Mouse (Mus musculus) myocyte (in vitro differentiated cells): ENCODE measurements around the gene Cstb. TPM values are rescaled to one million over a fixed set of nuclear protein-coding genes. Genes with fewer than 3 reads are reported as not detected.

Experiments used
- H3K27me3 ChIP-seq: one replicate; pipeline ENCODE4 v1.6.1; 2011; ENCODE audit not compliant: control insufficient read depth, insufficient read depth, insufficient read length
- H3K36me3 ChIP-seq: one replicate; pipeline ENCODE4 v1.6.1; 2011; ENCODE audit not compliant: control insufficient read depth, insufficient read depth
- H3K4me2 ChIP-seq: one replicate; pipeline ENCODE4 v1.6.1; 2011; ENCODE audit warnings: low read depth, control low read depth
- H3K4me3 ChIP-seq: one replicate; pipeline ENCODE4 v1.5.1; 2011; ENCODE audit warnings: mild to moderate bottlenecking, control low read depth, moderate library complexity
- H3K79me2 ChIP-seq: one replicate; pipeline ENCODE4 v1.6.1; 2011; ENCODE audit not compliant: control insufficient read depth, insufficient read depth
- H3ac ChIP-seq: one replicate; pipeline ENCODE4 v1.6.1; 2011; ENCODE audit not compliant: control insufficient read depth, insufficient read length
- CEBPB ChIP-seq: IDR thresholded peaks from 2 replicates; pipeline ENCODE4 v1.6.1; 2011; ENCODE audit warnings: mild to moderate bottlenecking, moderate library complexity; ENCODE audit not compliant: poor library complexity, insufficient read depth, severe bottlenecking
- E2F4 ChIP-seq: IDR thresholded peaks from one replicate; pipeline ENCODE4 v1.6.1; 2011; ENCODE audit warnings: mild to moderate bottlenecking, control low read depth, moderate library complexity; ENCODE audit not compliant: insufficient read depth
- MAX ChIP-seq: IDR thresholded peaks from one replicate; pipeline ENCODE4 v1.6.1; 2011; ENCODE audit warnings: low read depth, mild to moderate bottlenecking, control low read depth
- MYOD1 ChIP-seq, 3 experiments: IDR thresholded peaks; one replicate each; pipeline ENCODE4 v1.6.1; 2011; ENCODE audit warnings: control low read depth in 2 of 3, low read depth in 2 of 3, mild to moderate bottlenecking in 2 of 3, moderate library complexity in 1 of 3; ENCODE audit not compliant: insufficient read length in 2 of 3, control insufficient read depth in 1 of 3
- MYOG ChIP-seq, 3 experiments: IDR thresholded peaks; one replicate each; pipeline ENCODE4 v1.6.1; 2011; ENCODE audit warnings: control low read depth in 2 of 3, low read depth in 2 of 3, mild to moderate bottlenecking in 2 of 3; ENCODE audit not compliant: insufficient read length in 2 of 3, control insufficient read depth in 1 of 3, insufficient read depth in 1 of 3
- POLR2A ChIP-seq: IDR thresholded peaks from one replicate; pipeline ENCODE4 v1.6.1; 2011; ENCODE audit warnings: low read depth, mild to moderate bottlenecking, control low read depth, moderate library complexity; ENCODE audit not compliant: insufficient read length
- POLR2AphosphoS2 ChIP-seq: IDR thresholded peaks from one replicate; pipeline ENCODE4 v1.6.1; 2011; ENCODE audit warnings: low read depth, control low read depth; ENCODE audit not compliant: insufficient read length
- REST ChIP-seq: IDR thresholded peaks from one replicate; pipeline ENCODE4 v1.6.1; 2011; ENCODE audit warnings: mild to moderate bottlenecking, control low read depth, moderate library complexity; ENCODE audit not compliant: insufficient read depth, insufficient read length
- SRF ChIP-seq: IDR thresholded peaks from one replicate; pipeline ENCODE4 v1.6.1; 2011; ENCODE audit warnings: low read depth; ENCODE audit not compliant: control insufficient read depth, insufficient read length
- TCF12 ChIP-seq: IDR thresholded peaks from one replicate; pipeline ENCODE4 v1.6.1; 2011; ENCODE audit warnings: mild to moderate bottlenecking, control low read depth; ENCODE audit not compliant: poor library complexity, insufficient read depth, severe bottlenecking
- TCF3 ChIP-seq: IDR thresholded peaks from one replicate; pipeline ENCODE4 v1.6.1; 2011; ENCODE audit warnings: low read depth, control low read depth; ENCODE audit not compliant: insufficient read length
- USF1 ChIP-seq: IDR thresholded peaks from one replicate; pipeline ENCODE4 v1.6.1; 2011; ENCODE audit warnings: low read depth, mild to moderate bottlenecking, control low read depth, moderate library complexity
- polyA plus RNA-seq: library from polyadenylated mRNA; unstranded; fragments of >200 nt; fragmentation: generic; extraction: Trizol; gene quantifications from one replicate; pipeline ENCODE4 v1.2.1, GENCODE M21; 2012; ENCODE audit warnings: missing spikeins

Cstb gene
- polyA plus RNA-seq, 1 experiment = 197 TPM

DNA sequence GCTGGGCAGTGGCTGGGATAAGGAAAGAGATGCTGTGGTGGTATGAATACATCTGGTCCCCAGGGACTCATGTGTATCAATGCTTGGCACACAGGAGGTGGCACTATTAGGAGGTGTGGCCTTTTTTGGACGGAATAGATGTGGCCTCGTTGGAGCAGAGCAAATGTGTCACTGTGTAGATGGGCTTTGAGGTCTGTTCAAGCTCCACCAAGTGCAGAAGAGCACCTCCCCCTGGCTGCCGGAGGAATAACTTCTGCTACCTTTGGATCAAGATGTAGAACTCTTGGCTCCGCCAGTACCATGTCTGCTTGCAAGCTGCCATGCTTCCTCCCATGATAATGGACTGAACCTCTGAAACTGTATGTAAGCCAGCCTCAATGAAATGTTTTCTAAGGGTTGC, 36.3 kb downstream of the Cstb start:
- H3K4me3 ChIP-seq = no peak overlapping the region
- no peaks in the 10 kb centered on the region for H3K79me2 ChIP-seq
- no peak overlapping the region for H3ac ChIP-seq
- no peaks in the 10 kb centered on the region for H3K27me3 ChIP-seq
- TF ChIP-seq REST (no peak), TCF3 (no peak), E2F4 (no peak), POLR2AphosphoS2 (no peak), POLR2A (no peak), SRF (no peak), MYOG (IDR thresholded peaks at IDR 0.05; ENCODE audit: control insufficient read depth in 1 of 3, insufficient read depth in 1 of 3, insufficient read length in 2 of 3, low read depth in 2 of 3) (no peak), MAX (no peak)
- H3K36me3 ChIP-seq = no peaks in the 10 kb centered on the region
- no peak overlapping the region for H3K4me2 ChIP-seq

DNA sequence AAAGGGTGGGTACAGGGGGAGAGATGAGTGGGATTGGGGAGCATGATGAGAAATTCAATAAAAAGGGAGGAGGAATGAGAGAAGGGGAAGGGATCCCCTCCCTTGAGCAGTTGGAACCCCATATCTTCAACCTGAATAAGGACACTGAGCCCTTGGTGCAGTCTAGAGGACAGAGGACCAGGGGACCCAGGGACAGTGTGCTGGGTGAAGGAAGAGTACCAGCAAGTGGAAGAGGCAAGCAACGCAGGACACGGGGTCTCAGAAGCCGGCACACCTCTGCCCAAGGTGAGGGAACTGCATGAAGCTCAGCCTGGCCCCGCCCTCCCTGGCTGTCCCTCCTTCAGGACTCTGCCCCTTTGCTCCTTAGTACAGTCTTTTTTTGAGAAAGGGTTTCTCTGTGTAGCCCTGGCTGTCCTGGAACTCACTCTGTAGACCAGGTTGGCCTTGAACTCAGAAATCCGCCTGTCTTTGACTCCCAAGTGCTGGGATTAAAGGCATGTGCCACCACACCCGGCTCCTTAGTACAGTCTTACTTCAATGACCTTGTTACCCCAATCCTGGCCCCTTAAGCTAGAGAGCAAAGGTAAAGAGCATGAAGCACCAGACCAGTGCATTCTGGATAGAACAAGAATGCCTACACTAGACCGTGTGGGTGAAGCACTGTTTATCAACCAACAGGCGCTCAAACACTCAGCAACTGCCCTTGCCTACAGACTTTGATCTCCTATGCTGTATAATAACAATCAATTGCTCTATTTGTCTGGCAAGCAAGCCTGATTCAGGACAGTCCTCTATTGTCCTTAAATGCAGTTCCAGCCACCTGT, 37.7 kb downstream of the Cstb start:
- H3K4me3 ChIP-seq = peak overlapping the region; percentile 58
- H3K27me3 ChIP-seq = no peaks in the 10 kb centered on the region
- H3K36me3 ChIP-seq = no peaks in the 10 kb centered on the region
- H3K79me2 ChIP-seq = no peaks in the 10 kb centered on the region
- H3ac ChIP-seq = no peak overlapping the region
- no peak for TF ChIP-seq E2F4
- TF ChIP-seq MAX = no peak
- no peak for TF ChIP-seq MYOD1 (IDR thresholded peaks at IDR 0.05; ENCODE audit: control insufficient read depth in 1 of 3, insufficient read length in 2 of 3, low read depth in 2 of 3)
- TF ChIP-seq SRF = no peak
- TF ChIP-seq USF1 = no peak
- TF ChIP-seq POLR2AphosphoS2 = no peak
- TF ChIP-seq TCF3 = no peak
- no peak for TF ChIP-seq CEBPB
- TF ChIP-seq POLR2A = no peak
- no peak for TF ChIP-seq TCF12
- TF ChIP-seq MYOG (IDR thresholded peaks at IDR 0.05; ENCODE audit: control insufficient read depth in 1 of 3, insufficient read depth in 1 of 3, insufficient read length in 2 of 3, low read depth in 2 of 3) = no peak
- H3K4me2 ChIP-seq = no peak overlapping the region

DNA sequence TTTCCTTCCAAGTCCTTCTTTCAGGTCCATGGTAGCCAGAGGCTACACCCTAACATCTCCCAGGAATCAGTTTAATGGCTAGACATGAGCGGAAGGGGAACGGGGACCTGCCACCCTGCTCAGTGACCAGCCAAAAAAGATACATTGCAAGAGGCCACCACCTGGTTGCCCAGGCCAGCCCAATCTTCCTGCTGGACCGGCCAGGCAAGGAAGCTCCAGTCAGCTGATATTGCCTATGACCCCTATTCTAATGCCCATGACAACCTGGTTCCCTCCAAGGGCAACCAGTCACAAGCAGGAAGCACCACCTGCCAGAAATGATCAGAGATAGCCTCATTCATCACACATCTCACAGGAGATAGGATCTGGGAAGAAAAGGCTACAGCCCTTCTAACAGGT, 38.3 kb downstream of the Cstb start:
- Histone ChIP-seq H3K27me3 (no peaks in the 10 kb centered on the region), H3K36me3 (no peaks in the 10 kb centered on the region), H3ac (peak overlapping the region; percentile 23), H3K4me2 (peak overlapping the region; percentile 95), H3K4me3 (peak overlapping the region; percentile 58), H3K79me2 (no peaks in the 10 kb centered on the region)
- no peak for TF ChIP-seq POLR2A
- no peak for TF ChIP-seq TCF3
- no peak for TF ChIP-seq TCF12
- no peak for TF ChIP-seq USF1
- TF ChIP-seq MYOD1 (IDR thresholded peaks at IDR 0.05; ENCODE audit: control insufficient read depth in 1 of 3, insufficient read length in 2 of 3, low read depth in 2 of 3) = no peak
- TF ChIP-seq REST = no peak
- TF ChIP-seq SRF = no peak
- no peak for TF ChIP-seq POLR2AphosphoS2
- TF ChIP-seq MYOG (IDR thresholded peaks at IDR 0.05; ENCODE audit: control insufficient read depth in 1 of 3, insufficient read depth in 1 of 3, insufficient read length in 2 of 3, low read depth in 2 of 3) = no peak
- no peak for TF ChIP-seq E2F4
- no peak for TF ChIP-seq CEBPB
- TF ChIP-seq MAX = no peak

DNA sequence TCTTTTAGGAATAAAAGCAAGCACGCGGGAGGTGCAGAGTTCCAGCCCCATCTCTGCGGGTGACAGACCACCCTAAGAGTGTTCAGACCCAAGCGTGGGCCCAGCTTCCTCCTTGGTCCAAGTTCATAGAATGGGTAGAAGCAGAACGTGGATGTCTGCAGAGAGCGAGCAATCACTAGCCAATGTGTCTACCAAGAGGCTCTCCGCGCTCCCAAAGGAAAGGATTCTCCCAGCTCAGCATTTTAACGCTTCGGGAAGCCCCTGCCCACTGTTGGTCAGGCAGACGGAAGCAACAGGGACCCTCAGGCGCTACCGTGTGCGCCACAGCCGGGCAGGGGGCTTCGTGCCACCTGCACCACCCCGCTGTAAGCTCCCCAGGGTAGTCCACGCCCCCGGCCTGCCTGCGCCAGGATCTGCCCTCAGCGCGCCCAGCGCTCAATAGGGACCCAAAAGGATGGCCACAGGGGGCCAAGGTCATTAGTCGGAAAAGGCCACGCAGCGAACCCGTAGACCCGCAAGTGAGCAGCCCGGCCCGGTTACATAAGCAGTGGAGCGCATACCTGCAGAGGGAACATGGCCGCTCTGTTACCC, 38.8 kb downstream of the Cstb start:
- TF ChIP-seq MAX = no peak
- TF ChIP-seq POLR2AphosphoS2 = no peak
- no peak for TF ChIP-seq TCF3
- no peak for TF ChIP-seq CEBPB
- TF ChIP-seq MYOG (IDR thresholded peaks at IDR 0.05; ENCODE audit: control insufficient read depth in 1 of 3, insufficient read depth in 1 of 3, insufficient read length in 2 of 3, low read depth in 2 of 3) = no peak
- TF ChIP-seq SRF = no peak
- no peak for TF ChIP-seq MYOD1 (IDR thresholded peaks at IDR 0.05; ENCODE audit: control insufficient read depth in 1 of 3, insufficient read length in 2 of 3, low read depth in 2 of 3)
- no peak for TF ChIP-seq POLR2A
- TF ChIP-seq E2F4 = no peak
- no peak for TF ChIP-seq USF1
- no peak for TF ChIP-seq REST
- no peak for TF ChIP-seq TCF12
- H3K4me3 ChIP-seq = peak overlapping the region; percentile 58
- H3ac ChIP-seq = peak overlapping the region; percentile 23
- H3K36me3 ChIP-seq = no peaks in the 10 kb centered on the region
- no peaks in the 10 kb centered on the region for H3K79me2 ChIP-seq
- H3K27me3 ChIP-seq = no peaks in the 10 kb centered on the region
- H3K4me2 ChIP-seq = peak overlapping the region; percentile 95

DNA sequence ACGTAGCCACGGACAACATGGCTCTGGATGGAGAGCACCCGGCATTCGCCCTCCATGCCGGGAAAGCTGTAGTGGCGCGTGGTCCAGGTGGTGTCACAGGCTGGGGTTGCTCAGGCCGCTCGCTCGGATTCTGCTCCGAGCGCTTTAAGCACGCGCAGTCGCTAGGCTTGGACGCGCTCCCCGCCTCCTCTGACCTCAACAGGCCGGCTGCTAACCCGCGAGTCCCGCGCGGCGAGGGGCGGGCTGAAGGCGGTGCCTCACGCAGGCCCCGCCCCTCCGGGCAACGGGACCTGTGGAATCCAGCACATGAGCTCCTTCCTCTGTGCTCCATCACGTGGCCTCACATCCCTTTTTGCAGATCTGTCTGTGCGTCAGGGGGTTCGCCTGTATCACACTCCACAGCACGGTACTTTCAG, 39.3 kb downstream of the Cstb start, which contains the start of gene Pdxk:
Gene Pdxk (minus strand): TSS at position 184 of the 416 bp plus-strand sequence.
- no peaks in the 10 kb centered on the region for H3K27me3 ChIP-seq
- H3K4me3 ChIP-seq = peak within 1 kb of the TSS; percentile 58
- H3ac ChIP-seq = peak within 1 kb of the TSS; percentile 23
- peak within 1 kb of the TSS; percentile 95 for H3K4me2 ChIP-seq
- no peaks in the 10 kb centered on the region for H3K79me2 ChIP-seq
- TF ChIP-seq SRF (peak; percentile 43), POLR2AphosphoS2 (peak; percentile 69), REST (no peak), CEBPB (no peak), USF1 (peak; percentile 93), TCF12 (no peak), E2F4 (no peak), MAX (no peak), MYOG (IDR thresholded peaks at IDR 0.05; ENCODE audit: control insufficient read depth in 1 of 3, insufficient read depth in 1 of 3, insufficient read length in 2 of 3, low read depth in 2 of 3) (peak in 1 of 3 experiments; percentile 5), POLR2A (peak; percentile 84), TCF3 (no peak), MYOD1 (IDR thresholded peaks at IDR 0.05; ENCODE audit: control insufficient read depth in 1 of 3, insufficient read length in 2 of 3, low read depth in 2 of 3) (no peak)
- no peaks in the 10 kb centered on the region for H3K36me3 ChIP-seq
